Mouse (Mus musculus): ENCODE results near the gene Gnai3.
A peak's percentile ranks its signal among the peaks of the same experiment; 100 is the strongest.

The Gnai3 gene

GRCm38 (mm10) chr3:108111320-108111719 is 34.6 kb downstream of the Gnai3 start:
- no peak for DNase-seq (ENCODE audit: low read depth, low spot score)

- DNase-seq (ENCODE audit: low read depth, low spot score): no peak
These were observed 40.7 kb downstream of the Gnai3 start for GRCm38 (mm10) chr3:108105281-108105680.

- DNase-seq (ENCODE audit: low read depth, low spot score): no peak
These were observed 43.9 kb downstream of the Gnai3 start for GRCm38 (mm10) chr3:108102075-108102474.

GRCm38 (mm10) chr3:108101594-108101993 is 44.4 kb downstream of the Gnai3 start:
- DNase-seq (ENCODE audit: low read depth, low spot score): no peak

GRCm38 (mm10) chr3:108098316-108098715 is 47.6 kb downstream of the Gnai3 start:
- no peak for DNase-seq (ENCODE audit: low read depth, low spot score)

- DNase-seq (ENCODE audit: low read depth, low spot score): no peak
These were observed 48.3 kb downstream of the Gnai3 start for GRCm38 (mm10) chr3:108097656-108098055.

- DNase-seq (ENCODE audit: low read depth, low spot score): no peak
These were observed 49.2 kb downstream of the Gnai3 start for GRCm38 (mm10) chr3:108096726-108097125.

- no peak for DNase-seq (ENCODE audit: low read depth, low spot score)
These were observed 49.7 kb downstream of the Gnai3 start for GRCm38 (mm10) chr3:108096226-108096625.

- DNase-seq (ENCODE audit: low read depth, low spot score): no peak
These were observed 50.8 kb downstream of the Gnai3 start for GRCm38 (mm10) chr3:108094976-108095760.

GRCm38 (mm10) chr3:108094146-108094545 is 51.8 kb downstream of the Gnai3 start:
- DNase-seq (ENCODE audit: low read depth, low spot score): no peak

GRCm38 (mm10) chr3:108093306-108093705 is 52.6 kb downstream of the Gnai3 start:
- no peak for DNase-seq (ENCODE audit: low read depth, low spot score)

GRCm38 (mm10) chr3:108092536-108093115 is 53.3 kb downstream of the Gnai3 start, which contains the start of gene Gnat2:
Gene Gnat2 (plus strand): TSS chr3:108092789.
- DNase-seq (ENCODE audit: low read depth, low spot score): no peak

GRCm38 (mm10) chr3:108092030-108092429 is 53.9 kb downstream of the Gnai3 start:
- DNase-seq (ENCODE audit: low read depth, low spot score): no peak

- DNase-seq (ENCODE audit: low read depth, low spot score): no peak
These were observed 55.4 kb downstream of the Gnai3 start for GRCm38 (mm10) chr3:108090561-108090960.

- DNase-seq (ENCODE audit: low read depth, low spot score): no peak
These were observed 56.0 kb downstream of the Gnai3 start for GRCm38 (mm10) chr3:108089916-108090315.

- no peak for DNase-seq (ENCODE audit: low read depth, low spot score)
These were observed 57.0 kb downstream of the Gnai3 start for GRCm38 (mm10) chr3:108088842-108089380.

GRCm38 (mm10) chr3:108087329-108087728 is 58.6 kb downstream of the Gnai3 start:
- no peak for DNase-seq (ENCODE audit: low read depth, low spot score)

GRCm38 (mm10) chr3:108086470-108086979 is 59.4 kb downstream of the Gnai3 start, which contains the start of gene Ampd2:
Gene Ampd2 (minus strand): TSS chr3:108086651.
- DNase-seq (ENCODE audit: low read depth, low spot score): no peak

- DNase-seq (ENCODE audit: low read depth, low spot score): no peak
These were observed 60.1 kb downstream of the Gnai3 start for GRCm38 (mm10) chr3:108085721-108086469.

GRCm38 (mm10) chr3:108085281-108085720 is 60.6 kb downstream of the Gnai3 start:
- DNase-seq (ENCODE audit: low read depth, low spot score): peak; percentile 62

- no peak for DNase-seq (ENCODE audit: low read depth, low spot score)
These were observed 61.1 kb downstream of the Gnai3 start for GRCm38 (mm10) chr3:108084767-108085270.
